16 mouse cellular contexts compared by ENCODE assay signal in genomic region chr5:88652589-88652988, GRCm38 (mm10).
"Had no signal": no experiment of that assay in that cellular context is flagged by ENCODE, and none has a peak within 500 bp of the region (broad histone marks: within the 10 kb centered on the region; RNA-seq: fewer than 3 reads in every experiment).

No protein-coding gene starts in this region.

- H3K9me3 ChIP-seq: liver, embryonic 12.5 days; midbrain, embryonic 12.5 days; neural tube, embryonic 13.5 days; neural tube, embryonic 15.5 days; stomach, embryonic 15.5 days had no signal

- H3K4me1 ChIP-seq: midbrain, embryonic 12.5 days; neural tube, embryonic 13.5 days; neural tube, embryonic 15.5 days; stomach, embryonic 15.5 days had no signal

- H3K4me2 ChIP-seq: liver, embryonic 12.5 days; lung, embryonic 14.5 days; midbrain, embryonic 12.5 days; neural tube, embryonic 13.5 days; neural tube, embryonic 15.5 days; stomach, embryonic 15.5 days had no signal

- H3K4me3 ChIP-seq: liver, embryonic 12.5 days; midbrain, embryonic 12.5 days; myocyte; neural tube, embryonic 13.5 days; neural tube, embryonic 15.5 days; stomach, embryonic 15.5 days had no signal

- DNase-seq: lung, adult 18-20 months; lung, embryonic 14.5 days; lung, postnatal 10 days; lung, postnatal 4 days; right cerebral cortex, postnatal 14 days; thymus, adult 2 months; thymus, postnatal 25 days; thymus, postnatal 4 days had no signal

- ATAC-seq: liver, embryonic 12.5 days had no signal

- H3K9ac ChIP-seq: liver, embryonic 12.5 days; liver, embryonic 14.5 days; lung, embryonic 14.5 days; midbrain, embryonic 12.5 days; neural tube, embryonic 13.5 days; neural tube, embryonic 15.5 days; stomach, embryonic 15.5 days had no signal

- H3K27ac ChIP-seq: liver, embryonic 12.5 days; liver, embryonic 14.5 days; midbrain, embryonic 12.5 days; neural tube, embryonic 13.5 days; neural tube, embryonic 15.5 days; stomach, embryonic 15.5 days; stomach, postnatal 0 days had no signal

- H3K27me3 ChIP-seq: liver, embryonic 12.5 days; midbrain, embryonic 12.5 days; neural tube, embryonic 13.5 days; neural tube, embryonic 15.5 days; stomach, embryonic 15.5 days had no signal
